Mouse (Mus musculus): ENCODE results near the gene Tbc1d24.
A peak's percentile ranks its signal among the peaks of the same experiment; 100 is the strongest.

Gene Tbc1d24

GRCm38 (mm10) chr17:24205284-24205888 is at the start of gene Tbc1d24:
Tbc1d24 (minus strand) TSS chr17:24205562.
- DNase-seq = peak; percentile 96

- no peak for DNase-seq
These were observed 47.0 kb upstream of the Tbc1d24 start for GRCm38 (mm10) chr17:24252329-24252728.

GRCm38 (mm10) chr17:24251320-24252069 is 46.1 kb upstream of the Tbc1d24 start, which contains the start of gene Ccnf:
Ccnf (minus strand) TSS chr17:24251484.
- DNase-seq = peak; percentile 97

GRCm38 (mm10) chr17:24250988-24251319 is 45.6 kb upstream of the Tbc1d24 start:
- no peak for DNase-seq

- no peak for DNase-seq
These were observed 43.3 kb upstream of the Tbc1d24 start for GRCm38 (mm10) chr17:24248641-24249040.

- peak; percentile 37 for DNase-seq
These were observed 38.7 kb upstream of the Tbc1d24 start for GRCm38 (mm10) chr17:24244061-24244460.

GRCm38 (mm10) chr17:24243311-24243969 is 38.1 kb upstream of the Tbc1d24 start:
- DNase-seq = no peak

GRCm38 (mm10) chr17:24236921-24237320 is 31.6 kb upstream of the Tbc1d24 start:
- DNase-seq = no peak

GRCm38 (mm10) chr17:24236479-24236878 is 31.1 kb upstream of the Tbc1d24 start:
- DNase-seq = no peak

- no peak for DNase-seq
These were observed 22.6 kb upstream of the Tbc1d24 start for GRCm38 (mm10) chr17:24227941-24228340.

- DNase-seq = no peak
These were observed 21.4 kb upstream of the Tbc1d24 start for GRCm38 (mm10) chr17:24226721-24227120.

- DNase-seq = no peak
These were observed 20.5 kb upstream of the Tbc1d24 start for GRCm38 (mm10) chr17:24225851-24226250.

- no peak for DNase-seq
These were observed 19.4 kb upstream of the Tbc1d24 start for GRCm38 (mm10) chr17:24224741-24225140.

- no peak for DNase-seq
These were observed 18.2 kb upstream of the Tbc1d24 start for GRCm38 (mm10) chr17:24223513-24223912.

- no peak for DNase-seq
These were observed 17.3 kb upstream of the Tbc1d24 start for GRCm38 (mm10) chr17:24222653-24223052.

GRCm38 (mm10) chr17:24220435-24221411 is 15.4 kb upstream of the Tbc1d24 start, which contains the start of gene Tedc2:
Tedc2 (minus strand) TSS chr17:24220851.
- DNase-seq = peak; percentile 91

- DNase-seq = no peak
These were observed 11.5 kb upstream of the Tbc1d24 start for GRCm38 (mm10) chr17:24216836-24217235.

- DNase-seq = no peak
These were observed 7.8 kb upstream of the Tbc1d24 start for GRCm38 (mm10) chr17:24213186-24213585.

- DNase-seq = no peak
These were observed 7.2 kb upstream of the Tbc1d24 start for GRCm38 (mm10) chr17:24212441-24213018.

GRCm38 (mm10) chr17:24211631-24212440 is 6.5 kb upstream of the Tbc1d24 start:
- peak; percentile 88 for DNase-seq

- no peak for DNase-seq
These were observed 5.2 kb upstream of the Tbc1d24 start for GRCm38 (mm10) chr17:24210591-24210990.

GRCm38 (mm10) chr17:24209916-24210240 is 4.5 kb upstream of the Tbc1d24 start:
- DNase-seq = no peak

Data from right cerebral cortex, postnatal 25 days (tissue).